Mouse (Mus musculus) bone marrow, adult 2 months (tissue): ENCODE measurements around the gene Vps50. TPM values are rescaled to one million over a fixed set of nuclear protein-coding genes. Genes with fewer than 3 reads are reported as not detected.
"Not testable (repeated sequence)": the region's sequence is repeated elsewhere in the genome, so short reads cannot be mapped to it uniquely, and the experiment has no call there.

Experiments used
- H3K27ac ChIP-seq: fragments of 200-500 bp; 2 replicates; pipeline ENCODE4 v1.5.1; 2012; ENCODE audit warnings: low read depth, mild to moderate bottlenecking, control low read depth, inconsistent platforms, low read length; ENCODE audit not compliant: control insufficient read depth, poor library complexity, insufficient read depth
- H3K4me1 ChIP-seq: fragments of 200-500 bp; 2 replicates; pipeline ENCODE4 v1.6.1; 2011; ENCODE audit warnings: low read length; ENCODE audit not compliant: control insufficient read depth, insufficient read depth
- H3K4me3 ChIP-seq: fragments of 200-500 bp; replicated peaks from 2 replicates; pipeline ENCODE3; 2011; ENCODE audit warnings: mild to moderate bottlenecking, low read depth, low read length, control low read depth; ENCODE audit not compliant: control insufficient read depth
- CTCF ChIP-seq: fragments of 200-500 bp; IDR thresholded peaks from 2 replicates; pipeline ENCODE4 v1.5.1; 2011; ENCODE audit warnings: low read length, control low read depth; ENCODE audit not compliant: control insufficient read depth, insufficient read depth
- POLR2A ChIP-seq: fragments of 200-500 bp; IDR thresholded peaks from 2 replicates; pipeline ENCODE4 v1.6.1; 2011; ENCODE audit warnings: low read depth, mild to moderate bottlenecking, control low read depth, low read length, borderline replicate concordance; ENCODE audit not compliant: control insufficient read depth
- WGBS: fragments of 180-500 bp; shearing (Covaris S2); methylation state at CpG from one replicate; pipeline ENCODE4 v1.1.7; 2018; 5-methylcytosine and 5-hydroxymethylcytosine counted together
- polyA plus RNA-seq: library from polyadenylated mRNA; stranded (reverse); fragments of >200 nt; gene quantifications from 2 replicates; pipeline ENCODE4 v1.2.4, GENCODE M21; 2011; ENCODE audit warnings: low replicate concordance; ENCODE audit not compliant: missing spikeins, insufficient read depth, insufficient read length

The Vps50 gene
- polyA plus RNA-seq, 1 experiment: 16.0 TPM

GRCm38 (mm10) chr6:3544970-3545369 is 46.8 kb downstream of the Vps50 start:
- Histone ChIP-seq H3K4me3 (no peak overlapping the region), H3K27ac (no peak overlapping the region), H3K4me1 (no peaks in the 10 kb centered on the region)
- TF ChIP-seq POLR2A (no peak), CTCF (no peak)
- whole genome bisulfite sequencing: 81% methylated on average over 1 of the region's 1 CpGs

DNA sequence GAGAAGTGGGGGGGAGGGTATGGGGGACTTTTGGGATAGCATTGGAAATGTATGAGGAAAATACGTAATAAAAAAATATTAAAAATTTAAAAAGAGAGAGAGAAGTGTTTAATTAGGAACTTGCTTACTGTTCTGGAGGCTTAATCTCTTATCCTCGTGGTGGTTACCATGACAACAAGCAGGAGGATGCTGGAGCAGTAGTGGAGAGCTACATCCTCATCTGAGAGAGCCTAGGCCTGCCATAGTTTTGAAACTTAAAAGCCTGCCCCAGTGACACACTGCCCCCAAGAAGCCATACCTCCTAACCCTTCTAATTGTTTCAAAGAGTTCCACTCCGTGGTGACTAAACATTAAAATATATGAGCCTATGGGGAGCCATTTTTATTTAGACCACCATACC is 50.8 kb downstream of the Vps50 start:
- WGBS: 73% methylated on average over 3 of the region's 3 CpGs
- H3K4me3 ChIP-seq: no peak overlapping the region
- no peaks in the 10 kb centered on the region for H3K4me1 ChIP-seq
- H3K27ac ChIP-seq: no peak overlapping the region
- TF ChIP-seq CTCF: no peak
- TF ChIP-seq POLR2A: no peak

DNA sequence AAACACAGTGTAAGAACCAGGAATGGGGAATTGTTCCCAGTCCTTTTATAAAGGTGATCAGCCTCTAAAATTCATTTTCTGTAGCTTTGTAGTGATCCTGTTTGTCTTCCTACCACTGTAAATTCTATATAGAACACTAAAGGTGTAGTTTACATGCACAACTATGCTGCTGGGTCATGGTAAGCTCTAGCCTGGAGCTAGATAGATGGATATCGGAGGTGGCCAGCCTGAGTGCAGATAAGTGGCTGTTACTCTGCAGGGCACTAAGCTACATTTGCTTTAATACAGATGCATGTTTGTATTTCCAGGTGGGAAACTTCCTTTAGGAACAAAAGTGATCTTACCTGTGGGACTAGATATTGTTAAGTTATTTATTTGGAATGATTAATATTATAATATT is 51.8 kb downstream of the Vps50 start:
- WGBS: 75% methylated on average over 1 of the region's 1 CpGs
- no peak for TF ChIP-seq CTCF
- TF ChIP-seq POLR2A: no peak
- no peak overlapping the region for H3K27ac ChIP-seq
- no peaks in the 10 kb centered on the region for H3K4me1 ChIP-seq
- H3K4me3 ChIP-seq: no peak overlapping the region

GRCm38 (mm10) chr6:3552681-3553080 is 54.5 kb downstream of the Vps50 start:
- 76% methylated on average over 9 of the region's 9 CpGs for WGBS
- H3K4me3 ChIP-seq, H3K27ac ChIP-seq, H3K4me1 ChIP-seq: not testable (repeated sequence)

DNA sequence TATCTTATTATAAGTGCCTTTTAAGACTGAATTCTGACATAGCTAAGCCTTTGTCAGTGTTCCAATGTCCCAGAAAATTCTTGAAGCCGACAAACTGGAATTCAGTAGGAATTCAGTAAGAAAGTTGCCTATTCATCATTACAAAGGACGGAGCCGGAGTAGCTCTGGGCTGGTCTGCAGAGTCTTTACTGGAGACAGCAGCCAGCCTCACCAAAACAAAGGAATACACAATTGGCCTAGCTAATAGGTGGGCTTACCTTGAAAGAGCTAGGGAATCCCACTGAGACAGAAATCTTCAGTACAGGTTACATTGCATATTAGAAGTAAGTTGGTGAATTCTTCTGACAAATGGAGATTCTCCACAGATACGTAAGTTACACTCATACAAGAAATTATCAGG is 59.0 kb downstream of the Vps50 start:
- WGBS: 91% methylated on average over 4 of the region's 4 CpGs
- TF ChIP-seq POLR2A (no peak), CTCF (no peak)
- Histone ChIP-seq H3K4me1 (no peaks in the 10 kb centered on the region), H3K4me3 (no peak overlapping the region), H3K27ac (no peak overlapping the region)

DNA sequence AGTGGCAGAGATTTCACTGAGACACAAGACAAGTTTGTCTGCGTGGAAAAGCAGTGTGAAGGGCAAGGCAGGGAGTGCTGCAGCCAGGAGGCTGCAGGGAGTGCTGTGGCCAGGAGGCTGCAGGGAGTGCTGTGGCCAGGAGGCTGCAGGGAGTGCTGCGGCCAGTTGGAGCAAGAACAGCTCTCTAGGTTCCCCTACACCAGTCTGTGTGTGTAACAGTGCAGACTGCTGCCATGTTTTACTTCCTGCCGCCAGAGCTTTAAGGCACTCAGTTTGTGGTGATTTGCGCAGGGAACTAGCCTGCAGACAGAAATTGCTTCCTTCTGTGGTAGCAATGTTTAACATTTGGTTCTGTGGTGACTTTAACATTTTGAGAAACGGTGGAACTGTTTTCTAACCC is 61.8 kb downstream of the Vps50 start:
- Histone ChIP-seq H3K27ac (no peak overlapping the region), H3K4me3 (no peak overlapping the region), H3K4me1 (peaks cover 1% of the 10 kb centered on the region; the same call in 1 of the 2 replicates)
- 29% methylated on average over 5 of the region's 5 CpGs for WGBS
- no peak for TF ChIP-seq POLR2A
- TF ChIP-seq CTCF: no peak

DNA sequence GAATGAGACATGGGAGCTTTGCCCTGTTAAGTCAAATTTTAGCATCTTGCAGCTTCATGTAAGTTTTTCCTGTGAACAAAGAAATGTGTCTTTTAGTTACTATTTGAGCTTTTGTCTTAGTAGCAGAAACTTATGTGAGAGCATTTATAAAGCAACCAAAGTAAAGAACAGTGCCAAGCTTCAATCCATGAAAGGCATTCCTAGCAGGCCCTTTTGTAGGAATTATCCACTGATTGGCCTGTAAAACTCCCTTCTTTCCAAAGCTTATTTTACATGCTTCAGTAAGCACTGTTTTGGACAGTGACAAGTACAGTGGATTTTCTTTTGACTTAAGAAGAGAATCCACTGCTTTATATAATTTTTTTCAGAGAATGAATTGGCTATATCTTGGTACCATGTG is 64.1 kb downstream of the Vps50 start:
- TF ChIP-seq CTCF (no peak), POLR2A (no peak)
- H3K4me1 ChIP-seq: peaks cover 2% of the 10 kb centered on the region; the same call in 1 of the 2 replicates
- H3K27ac ChIP-seq: no peak overlapping the region
- no peak overlapping the region for H3K4me3 ChIP-seq

DNA sequence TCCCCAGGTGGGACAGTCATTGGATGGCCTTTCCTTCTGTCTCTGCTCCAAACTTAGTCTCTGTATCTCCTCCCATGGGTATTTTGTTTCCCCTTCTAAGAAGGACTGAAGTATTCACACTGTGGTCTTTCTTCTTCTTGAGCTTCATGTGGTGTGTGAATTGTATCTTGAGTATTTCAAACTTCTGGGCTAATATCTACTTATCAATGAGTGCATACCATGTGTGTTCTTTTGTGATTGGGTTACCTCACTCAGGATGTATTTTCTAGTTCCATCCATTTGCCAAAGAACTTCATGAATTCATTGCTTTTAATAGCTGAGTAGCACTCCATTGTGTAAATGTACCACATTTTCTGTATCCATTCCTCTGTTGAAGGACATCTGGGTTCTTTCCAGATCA is 65.9 kb downstream of the Vps50 start:
- H3K4me3 ChIP-seq, H3K4me1 ChIP-seq, H3K27ac ChIP-seq: not testable (repeated sequence)

DNA sequence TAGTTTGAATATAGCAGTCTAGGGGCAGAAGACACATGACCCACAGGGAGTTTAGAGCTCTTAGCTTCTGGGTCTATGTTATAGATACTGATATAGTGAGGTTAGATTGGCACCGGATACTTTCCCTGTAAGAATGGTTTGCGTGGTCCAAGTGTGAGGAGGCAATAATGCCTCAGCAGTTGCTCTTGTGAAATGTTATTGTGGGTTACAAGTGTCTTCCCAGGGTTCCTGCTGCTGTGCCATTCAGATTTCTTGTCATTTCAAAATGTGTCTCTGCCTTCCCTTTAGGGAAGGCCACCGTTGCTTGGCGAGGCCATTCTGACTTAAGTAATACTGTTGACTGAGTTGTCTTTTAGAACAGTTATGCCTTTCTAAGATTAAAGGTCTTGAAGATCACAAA is 66.8 kb downstream of the Vps50 start:
- TF ChIP-seq CTCF (no peak), POLR2A (no peak)
- Histone ChIP-seq H3K4me1 (peaks cover 2% of the 10 kb centered on the region; the same call in 1 of the 2 replicates), H3K4me3 (no peak overlapping the region), H3K27ac (no peak overlapping the region)
- WGBS: 30% methylated on average over 4 of the region's 4 CpGs
